Mouse (Mus musculus): ENCODE data around the gene Orai2.

- TF ChIP-seq CTCF (IDR thresholded peaks at IDR 0.05; ENCODE audit: low read depth) (no peak), EP300 (IDR thresholded peaks at IDR 0.05; ENCODE audit: low read depth) (no peak)
Measured at GRCm38 (mm10) chr5:136212716-136213115, 42.2 kb upstream of the Orai2 start.
